Mouse (Mus musculus) midbrain, postnatal 0 days (tissue): ENCODE data around the gene 6030452D12Rik. TPM values are rescaled to one million over a fixed set of nuclear protein-coding genes. Genes with fewer than 3 reads are reported as not detected.

Experiments
- ATAC-seq: fragments of 200-750 bp; cut with Nextera tagmentation; 2 replicates; pipeline ENCODE4 v1.8.0; 2017; ENCODE audit warnings: moderate number of reproducible peaks, mild to moderate bottlenecking, moderate TSS enrichment, moderate library complexity; ENCODE audit not compliant: low FRiP score
- DNase-seq: peaks from one replicate; pipeline ENCODE4 v3.0.0-alpha.2; 2015; ENCODE audit warnings: low spot score
- H3K27ac ChIP-seq: fragments of 300-500 bp; sonication (generic); 2 replicates; pipeline ENCODE4 v1.5.1; 2014; ENCODE audit warnings: low read depth, mild to moderate bottlenecking, low read length, mixed read lengths
- H3K27me3 ChIP-seq: fragments of 300-500 bp; sonication (generic); 2 replicates; pipeline ENCODE4 v1.6.1; 2014; ENCODE audit warnings: low read length, control low read depth, mixed read lengths; ENCODE audit not compliant: insufficient read depth
- H3K36me3 ChIP-seq: fragments of 300-500 bp; sonication (generic); 2 replicates; pipeline ENCODE4 v1.6.1; 2014; ENCODE audit warnings: low read length, control low read depth, mixed read lengths; ENCODE audit not compliant: insufficient read depth
- H3K4me1 ChIP-seq: fragments of 300-500 bp; sonication (generic); 2 replicates; pipeline ENCODE4 v1.6.1; 2014; ENCODE audit warnings: mild to moderate bottlenecking, control low read depth, antibody characterized with exemption, low read length, mixed read lengths; ENCODE audit not compliant: insufficient read depth
- H3K4me2 ChIP-seq: fragments of 300-500 bp; sonication (generic); 2 replicates; pipeline ENCODE4 v1.6.1; 2014; ENCODE audit warnings: low read depth, mild to moderate bottlenecking, low read length, mixed read lengths; ENCODE audit not compliant: poor library complexity, severe bottlenecking
- H3K4me3 ChIP-seq: fragments of 300-500 bp; sonication (generic); 2 replicates; pipeline ENCODE4 v1.5.1; 2014; ENCODE audit warnings: low read depth, mild to moderate bottlenecking, low read length, moderate library complexity
- H3K9ac ChIP-seq: fragments of 300-500 bp; sonication (generic); replicated peaks from 2 replicates; pipeline ENCODE4 v1.6.1; 2014; ENCODE audit warnings: mild to moderate bottlenecking, low read length, moderate library complexity, mixed read lengths; ENCODE audit not compliant: poor library complexity, severe bottlenecking
- H3K9me3 ChIP-seq: fragments of 300-500 bp; sonication (generic); 2 replicates; pipeline ENCODE4 v1.6.1; 2016; ENCODE audit warnings: low read length, control low read depth
- CTCF ChIP-seq: IDR thresholded peaks from 2 replicates; pipeline ENCODE4 v1.5.1; 2016; ENCODE audit warnings: antibody characterized with exemption, mild to moderate bottlenecking
- WGBS: fragments of 180-500 bp; shearing (Covaris S2); extraction: QIAGEN DNeasy Blood & Tissue Kit; methylation state at CpG from one replicate; pipeline ENCODE4 v1.1.7; 2014; 5-methylcytosine and 5-hydroxymethylcytosine counted together
- polyA plus RNA-seq: library from polyadenylated mRNA; unstranded; fragments of >200 nt; fragmentation: Nextera tagmentation; extraction: Ambion mirVana; gene quantifications from 2 replicates; pipeline ENCODE4 v1.2.1, GENCODE M21; 2015
- total RNA-seq: library from RNA; depleted of rRNA; stranded (reverse); fragments of >200 nt; gene quantifications from 2 replicates; pipeline ENCODE4 v1.2.3, GENCODE M21; 2014

6030452D12Rik gene
- total and polyA plus RNA-seq, 2 experiments from 2014 or later, result not detected

GRCm38 (mm10) chr8:106507761-106508331 is 7.5 kb downstream of the 6030452D12Rik start:
- peaks cover 14% of the 10 kb centered on the region for H3K4me1 ChIP-seq
- ATAC-seq, result 0 out of 2 replicates have a peak, but pooled peaks have one; percentile 34
- no peak for TF ChIP-seq CTCF
- H3K27ac ChIP-seq, result no peak overlapping the region
- H3K4me3 ChIP-seq, result peak overlapping the region; percentile 25
- 2% methylated on average over 30 of the region's 30 CpGs for WGBS
- no peak overlapping the region for H3K9ac ChIP-seq
- no peaks in the 10 kb centered on the region for H3K36me3 ChIP-seq
- peaks cover 33% of the 10 kb centered on the region for H3K27me3 ChIP-seq
- DNase-seq, result peak; percentile 74
- H3K4me2 ChIP-seq, result peak overlapping the region; percentile 58
- no peaks in the 10 kb centered on the region for H3K9me3 ChIP-seq

GRCm38 (mm10) chr8:106508456-106508855 is 8.1 kb downstream of the 6030452D12Rik start:
- H3K4me3 ChIP-seq, result no peak overlapping the region
- H3K4me1 ChIP-seq, result peaks cover 14% of the 10 kb centered on the region
- H3K36me3 ChIP-seq, result no peaks in the 10 kb centered on the region
- no peak for DNase-seq
- TF ChIP-seq CTCF, result no peak
- peak overlapping the region; percentile 58; the same call in 1 of the 2 replicates for H3K4me2 ChIP-seq
- no peak overlapping the region for H3K9ac ChIP-seq
- H3K9me3 ChIP-seq, result no peaks in the 10 kb centered on the region
- ATAC-seq, result no peak
- 24% methylated on average over 3 of the region's 3 CpGs for WGBS
- H3K27ac ChIP-seq, result no peak overlapping the region
- peaks cover 33% of the 10 kb centered on the region for H3K27me3 ChIP-seq

GRCm38 (mm10) chr8:106509079-106509780 is 8.9 kb downstream of the 6030452D12Rik start:
- H3K9me3 ChIP-seq, result no peaks in the 10 kb centered on the region
- TF ChIP-seq CTCF, result no peak
- peaks cover 14% of the 10 kb centered on the region for H3K4me1 ChIP-seq
- H3K36me3 ChIP-seq, result no peaks in the 10 kb centered on the region
- 51% methylated on average over 8 of the region's 8 CpGs for WGBS
- no peak overlapping the region for H3K27ac ChIP-seq
- H3K9ac ChIP-seq, result no peak overlapping the region
- DNase-seq (no peak), ATAC-seq (no peak)
- no peak overlapping the region for H3K4me3 ChIP-seq
- H3K4me2 ChIP-seq, result no peak overlapping the region
- peaks cover 33% of the 10 kb centered on the region for H3K27me3 ChIP-seq

- H3K9ac ChIP-seq, result 0 out of 2 replicates have a peak within 1 kb of the TSS, but pooled peaks have one; percentile 19
- peaks cover 14% of the 10 kb centered on the region for H3K4me1 ChIP-seq
- no peak; the same call in 1 of the 2 replicates for TF ChIP-seq CTCF
- peaks cover 33% of the 10 kb centered on the region for H3K27me3 ChIP-seq
- under 1% methylated on average over 34 of the region's 34 CpGs for WGBS
- H3K4me2 ChIP-seq, result peak within 1 kb of the TSS; percentile 54
- peak within 1 kb of the TSS; percentile 38 for H3K4me3 ChIP-seq
- no peaks in the 10 kb centered on the region for H3K36me3 ChIP-seq
- peak; percentile 38 for DNase-seq
- ATAC-seq, result no peak
- H3K9me3 ChIP-seq, result no peaks in the 10 kb centered on the region
- H3K27ac ChIP-seq, result no peak within 1 kb of the TSS
Observed at GRCm38 (mm10) chr8:106510365-106510975, 10.1 kb downstream of the 6030452D12Rik start, which contains the start of gene Cdh3. TSS of gene Cdh3 (plus strand) at chr8:106510891.

- no peak for TF ChIP-seq CTCF
- Histone ChIP-seq H3K9ac (0 out of 2 replicates have a peak overlapping the region, but pooled peaks have one; percentile 19), H3K4me3 (peak overlapping the region; percentile 38), H3K4me1 (peaks cover 14% of the 10 kb centered on the region), H3K27me3 (peaks cover 33% of the 10 kb centered on the region), H3K4me2 (peak overlapping the region; percentile 54), H3K27ac (no peak overlapping the region), H3K9me3 (no peaks in the 10 kb centered on the region), H3K36me3 (no peaks in the 10 kb centered on the region)
- DNase-seq, result no peak
- ATAC-seq, result no peak
- WGBS, result under 1% methylated on average over 22 of the region's 22 CpGs
Observed at GRCm38 (mm10) chr8:106511065-106511501, 10.8 kb downstream of the 6030452D12Rik start.
